Mouse (Mus musculus): ENCODE results near the gene Kcnq2.

Gene Kcnq2

DNA sequence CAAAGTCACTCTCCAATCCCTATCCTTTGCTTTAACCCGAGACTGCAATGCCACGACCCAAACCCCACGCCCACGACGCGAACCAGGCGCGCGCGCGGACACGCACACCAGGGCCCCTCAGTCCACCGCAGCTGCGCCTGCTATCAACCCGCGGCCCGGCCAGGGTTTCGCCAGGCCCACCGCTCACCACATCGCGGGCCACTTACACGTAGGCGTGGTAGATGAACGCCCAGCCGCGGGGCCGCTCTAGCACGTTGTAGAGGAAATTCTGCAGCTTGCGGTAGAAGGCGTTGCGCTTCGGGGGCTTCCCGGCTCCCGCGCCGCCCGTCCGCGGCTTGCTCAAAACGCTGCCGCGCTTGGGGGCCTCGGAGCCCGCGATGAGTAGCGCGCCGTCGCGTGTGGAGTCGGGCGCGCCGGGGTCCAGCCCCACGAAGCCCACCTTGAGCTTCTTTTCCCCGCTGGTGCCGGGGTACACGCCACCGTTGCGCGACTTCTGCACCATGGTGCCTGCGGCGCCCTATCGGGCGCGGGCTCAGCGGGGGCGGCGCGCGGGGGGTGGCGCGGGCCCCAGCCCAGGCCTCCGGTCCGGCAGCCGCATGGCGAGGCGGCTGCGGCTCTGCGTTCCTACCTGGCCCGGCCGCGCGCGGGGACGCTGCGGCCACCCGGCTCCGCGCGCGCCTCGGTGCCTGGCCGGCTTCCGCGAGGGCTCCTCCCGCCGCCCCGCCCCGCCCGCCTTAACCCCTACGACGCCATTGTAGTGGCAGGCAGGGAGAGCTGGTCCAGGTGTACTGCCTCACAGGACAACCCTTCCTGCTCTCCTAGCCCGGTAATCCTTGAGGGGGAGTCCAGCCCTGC is at the start of gene Kcnq2:
TSS of gene Kcnq2 (minus strand) at position 710 of the 855 bp plus-strand sequence.
- no peak for DNase-seq (ENCODE audit: low spot score in 2 of 2)

DNA sequence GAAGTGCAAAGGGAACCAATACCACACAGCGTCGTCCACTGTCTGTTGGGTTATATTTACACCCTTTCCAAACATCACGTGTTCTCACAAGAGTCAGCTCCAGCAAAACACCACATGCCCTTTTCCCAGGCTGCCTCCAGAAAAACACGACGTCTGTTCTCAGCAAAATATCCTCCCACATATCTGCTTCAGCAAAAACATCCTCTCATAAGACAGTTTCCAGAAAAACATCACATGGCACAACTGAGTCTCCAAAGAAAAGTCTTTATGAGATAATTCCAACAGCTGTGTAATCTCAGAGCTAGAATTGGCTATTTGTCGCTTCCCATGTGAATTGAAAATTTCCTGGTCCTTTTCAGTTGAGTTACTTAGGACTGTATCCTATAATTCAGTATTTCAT is 45.8 kb upstream of the Kcnq2 start:
- DNase-seq (ENCODE audit: low spot score in 2 of 2): no peak

DNA sequence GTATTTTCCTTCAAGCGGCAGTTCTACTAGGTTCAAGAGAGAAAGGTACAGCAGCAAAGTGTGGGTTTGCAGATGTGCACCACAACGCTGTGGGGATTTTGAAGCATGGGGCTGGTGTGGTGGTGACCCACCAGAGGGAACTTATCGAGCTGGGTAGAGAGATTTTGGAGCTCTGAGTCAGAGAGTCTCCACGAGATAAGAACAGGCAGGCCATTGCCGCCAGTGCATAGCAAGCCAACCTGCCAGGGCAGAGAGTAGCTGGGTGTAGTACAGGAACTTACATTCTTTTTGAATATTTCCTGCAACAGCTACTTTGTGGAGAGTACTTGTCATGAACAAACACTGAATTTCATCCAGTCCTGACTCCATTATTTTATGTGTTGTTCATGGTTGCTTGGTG is 43.4 kb upstream of the Kcnq2 start:
- DNase-seq (ENCODE audit: low spot score in 2 of 2): no peak

DNA sequence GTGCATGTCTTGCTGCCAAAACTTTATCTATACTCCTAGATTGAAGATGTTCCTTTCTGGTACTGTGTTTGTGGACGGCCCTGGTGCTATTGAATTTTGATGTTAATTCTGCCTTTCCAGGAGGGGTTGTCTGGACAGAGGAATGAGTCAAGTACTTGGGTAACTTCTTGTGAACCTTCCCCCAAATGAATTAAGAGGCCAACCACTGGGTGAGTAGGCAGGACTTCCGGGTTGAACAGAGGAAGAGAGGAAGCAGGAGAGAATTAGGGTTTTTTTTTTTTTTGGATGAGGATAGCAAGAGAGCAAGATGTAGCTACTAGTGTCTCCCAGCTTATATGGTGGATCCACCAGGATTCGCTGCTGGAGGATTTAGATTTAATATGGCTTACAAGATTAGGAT is 42.9 kb upstream of the Kcnq2 start:
- no peak for DNase-seq (ENCODE audit: low spot score in 2 of 2)

DNA sequence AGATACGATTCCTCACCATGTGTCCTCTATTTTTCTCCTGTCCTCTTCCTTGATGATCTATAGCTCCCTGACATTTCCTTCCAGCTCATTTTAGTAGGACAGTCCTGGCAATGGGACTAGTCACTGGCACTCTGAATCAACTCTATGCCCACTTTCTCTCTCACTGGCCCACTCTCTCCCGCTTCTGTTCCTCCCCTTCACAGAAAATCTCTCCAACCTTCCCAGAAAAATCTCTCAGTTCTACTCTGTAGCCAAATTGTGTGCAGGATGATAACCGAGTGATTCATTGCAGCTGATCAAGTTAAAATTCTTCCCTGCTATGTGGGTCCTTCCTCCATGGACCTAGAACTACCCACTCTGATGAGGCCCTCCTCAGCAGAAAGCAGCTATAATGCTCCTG is 39.5 kb upstream of the Kcnq2 start:
- DNase-seq (ENCODE audit: low spot score in 2 of 2): no peak

DNA sequence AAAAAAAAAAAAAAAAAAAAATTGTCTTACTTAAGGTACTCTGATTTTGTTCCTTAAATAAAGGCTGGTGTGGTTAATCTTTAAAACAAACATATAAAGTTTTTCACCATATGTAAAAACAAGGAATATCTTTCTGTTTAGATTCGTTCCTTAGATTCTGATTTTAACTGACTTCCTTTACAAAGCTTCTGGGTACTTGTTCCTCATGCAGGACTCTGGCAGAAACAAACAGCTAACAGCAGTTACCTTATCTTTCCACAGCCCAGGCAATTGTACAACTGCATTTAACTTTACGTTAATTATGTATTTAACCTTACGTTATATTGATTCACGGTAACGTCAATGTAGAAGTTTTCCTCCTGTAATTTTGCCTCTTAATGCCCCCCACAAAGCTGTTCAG is 31.4 kb upstream of the Kcnq2 start:
- no peak for DNase-seq (ENCODE audit: low spot score in 2 of 2)

DNA sequence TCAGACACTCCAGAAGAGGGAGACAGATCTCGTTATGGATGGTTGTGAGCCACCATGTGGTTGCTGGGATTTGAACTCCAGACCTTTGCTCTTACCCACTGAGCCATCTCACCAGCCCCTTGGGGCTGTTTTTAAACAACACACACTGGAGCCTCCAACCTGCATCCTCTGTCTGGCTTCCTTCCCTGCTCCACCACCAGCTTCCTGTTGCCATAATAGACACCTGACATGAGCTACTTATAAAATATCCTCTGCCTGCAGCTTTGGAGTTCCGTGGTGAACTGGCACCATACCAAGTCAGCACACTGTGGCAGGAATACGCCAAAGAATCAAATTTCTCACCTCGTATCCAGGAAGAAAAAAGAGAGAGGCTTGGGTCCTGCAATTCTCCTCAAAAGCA is 25.7 kb upstream of the Kcnq2 start:
- no peak for DNase-seq (ENCODE audit: low spot score in 2 of 2)

DNA sequence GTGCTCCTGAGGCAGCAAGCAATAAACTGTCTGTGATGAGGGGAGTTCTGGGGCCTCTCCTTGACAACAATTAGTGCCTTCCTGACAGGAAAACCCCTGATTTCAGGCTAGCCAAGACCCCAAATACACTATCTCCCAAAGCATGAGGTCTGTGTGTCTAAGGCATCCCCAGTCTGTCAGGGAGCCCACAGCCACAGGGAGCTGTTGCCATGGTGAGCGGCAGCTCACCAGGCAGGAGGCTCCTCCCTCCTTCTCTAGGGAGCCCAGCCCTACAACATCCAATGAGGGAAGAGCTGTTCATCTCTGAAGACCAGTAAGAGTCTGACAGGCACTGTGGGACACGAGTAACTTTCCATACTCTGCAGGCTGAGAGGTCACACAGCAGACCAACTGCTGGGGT is 24.7 kb upstream of the Kcnq2 start:
- no peak for DNase-seq (ENCODE audit: low spot score in 2 of 2)

DNA sequence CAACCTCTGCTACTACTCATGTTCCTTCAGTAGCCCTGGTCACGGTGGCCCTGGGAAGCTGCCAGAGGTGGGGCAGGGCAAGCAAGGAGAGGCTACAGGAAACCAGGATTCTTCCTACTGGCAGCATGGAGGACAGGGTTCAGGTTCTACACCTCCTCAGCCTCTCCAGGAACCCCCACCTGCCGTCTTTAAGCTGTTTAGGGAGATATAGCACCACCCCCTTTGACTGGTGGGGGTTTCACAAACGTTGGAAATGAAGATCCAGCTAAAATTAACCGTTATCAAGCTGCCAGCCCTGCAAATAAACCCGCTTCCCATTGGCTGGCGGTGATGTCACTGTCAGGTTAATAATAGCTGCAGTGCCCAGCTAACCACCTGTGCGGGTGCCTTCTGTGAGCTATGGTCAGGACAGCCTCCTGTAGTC is 24.0 kb upstream of the Kcnq2 start:
- DNase-seq (ENCODE audit: low spot score in 2 of 2): no peak

DNA sequence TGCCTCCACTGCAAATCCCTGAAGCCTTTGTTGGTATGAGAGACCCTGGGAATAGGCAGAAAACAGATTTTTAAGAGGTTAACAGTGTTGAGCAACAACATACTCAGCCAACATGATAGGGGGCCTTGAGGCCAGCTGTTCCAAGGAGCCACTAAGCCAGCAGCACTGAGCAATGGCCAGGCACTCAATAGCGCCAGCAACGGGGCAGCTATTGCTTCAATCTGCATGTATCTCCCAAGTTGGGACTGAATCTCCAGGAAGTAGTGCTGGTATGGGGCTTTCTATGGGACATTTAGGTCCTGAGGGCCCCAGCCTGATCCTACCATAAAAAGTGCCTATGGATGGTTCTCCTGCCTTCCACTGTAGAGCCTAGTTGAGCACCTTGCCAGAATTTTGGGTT is 23.4 kb upstream of the Kcnq2 start:
- DNase-seq (ENCODE audit: low spot score in 2 of 2): no peak

DNA sequence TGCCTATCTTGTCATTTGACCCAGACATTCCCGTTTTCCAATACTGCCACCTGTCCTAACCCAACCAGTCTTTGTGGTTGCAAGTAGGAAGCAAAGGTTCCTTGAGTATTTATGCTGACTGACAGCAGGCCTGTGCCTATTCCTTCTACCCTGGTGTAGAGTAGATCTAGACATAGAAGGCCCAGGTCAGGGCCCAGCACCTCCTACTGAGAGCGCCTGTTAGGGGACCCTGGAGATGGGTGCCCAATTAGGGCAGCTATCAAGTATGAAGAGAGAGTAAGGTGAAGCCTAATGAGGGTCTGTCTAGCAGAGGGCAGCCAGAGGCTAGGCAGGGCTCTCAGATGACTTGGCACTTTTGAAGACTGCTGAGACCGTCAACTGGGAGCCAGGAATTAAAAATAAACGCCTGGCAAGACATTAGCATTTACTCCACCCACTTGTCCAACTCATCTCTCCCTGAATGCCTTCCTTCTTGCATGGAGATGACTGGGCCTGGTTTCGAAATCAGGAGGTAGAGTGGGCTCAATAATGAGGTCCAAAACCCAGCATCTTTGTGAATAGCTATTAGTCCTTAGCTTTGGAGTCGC is 22.7 kb upstream of the Kcnq2 start:
- DNase-seq (ENCODE audit: low spot score in 2 of 2): no peak

DNA sequence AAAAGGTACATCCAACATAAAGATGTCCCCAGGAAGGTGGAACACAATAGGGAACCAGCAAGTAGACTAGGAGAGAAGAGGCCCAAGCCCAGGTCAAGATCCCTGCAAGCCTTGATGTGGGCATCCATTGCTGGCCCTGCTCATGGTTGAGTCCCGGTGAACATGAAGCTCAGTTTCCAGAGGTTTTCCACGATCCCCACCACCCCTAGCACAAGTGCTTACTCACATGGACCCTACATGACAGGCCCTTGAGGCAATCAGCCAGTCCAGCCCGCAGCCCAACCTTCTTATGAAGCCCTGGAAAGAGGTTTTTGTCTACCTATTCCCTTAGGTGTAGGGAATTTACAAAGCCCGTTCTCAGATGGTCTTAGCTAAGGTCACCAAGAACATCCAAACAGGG is 22.1 kb upstream of the Kcnq2 start:
- DNase-seq (ENCODE audit: low spot score in 2 of 2): no peak

DNA sequence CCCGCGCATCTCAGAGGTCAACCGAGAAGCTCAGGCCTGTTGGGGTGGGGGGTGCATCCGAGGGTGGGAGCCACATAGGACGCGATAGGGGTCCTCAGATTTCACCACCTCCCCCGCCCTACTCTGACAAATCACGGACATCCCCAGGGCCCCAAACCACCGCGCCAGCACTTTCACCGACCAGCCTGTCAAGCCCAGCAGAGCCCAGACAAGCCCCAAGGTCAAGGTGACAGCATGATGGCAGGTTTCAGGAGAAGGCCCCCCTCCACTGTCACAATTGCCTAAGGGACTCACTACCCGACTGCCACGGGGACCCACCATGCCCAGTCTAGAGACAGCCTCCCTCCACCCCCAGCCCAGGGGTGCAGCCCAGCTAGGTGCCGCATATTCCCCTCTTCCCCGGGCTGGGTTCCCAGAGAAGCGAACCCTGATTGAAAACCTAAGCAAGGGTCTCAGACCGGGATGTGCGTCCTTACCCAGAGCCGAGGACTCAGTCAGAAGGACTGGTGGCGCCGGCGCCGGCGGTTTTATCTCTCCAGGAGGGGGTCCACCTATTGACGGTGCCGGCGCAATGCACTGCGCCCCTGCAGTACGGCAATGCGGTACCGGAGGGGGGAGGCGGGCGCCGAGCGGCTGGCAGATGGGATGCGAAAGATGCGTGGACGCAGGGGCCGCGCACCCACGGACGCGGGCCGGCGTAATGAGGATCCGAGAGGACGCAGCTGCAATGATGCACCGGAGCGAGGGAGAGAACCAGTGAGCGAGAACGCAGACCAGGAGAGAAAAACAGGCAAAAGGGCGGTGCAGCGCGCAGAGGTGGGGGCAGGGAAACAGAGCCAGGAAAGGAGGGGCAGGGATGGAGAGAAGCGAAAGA is 21.4 kb upstream of the Kcnq2 start, which contains the start of gene Eef1a2:
TSS of gene Eef1a2 (minus strand) at position 767 of the 874 bp plus-strand sequence.
- no peak for DNase-seq (ENCODE audit: low spot score in 2 of 2)

DNA sequence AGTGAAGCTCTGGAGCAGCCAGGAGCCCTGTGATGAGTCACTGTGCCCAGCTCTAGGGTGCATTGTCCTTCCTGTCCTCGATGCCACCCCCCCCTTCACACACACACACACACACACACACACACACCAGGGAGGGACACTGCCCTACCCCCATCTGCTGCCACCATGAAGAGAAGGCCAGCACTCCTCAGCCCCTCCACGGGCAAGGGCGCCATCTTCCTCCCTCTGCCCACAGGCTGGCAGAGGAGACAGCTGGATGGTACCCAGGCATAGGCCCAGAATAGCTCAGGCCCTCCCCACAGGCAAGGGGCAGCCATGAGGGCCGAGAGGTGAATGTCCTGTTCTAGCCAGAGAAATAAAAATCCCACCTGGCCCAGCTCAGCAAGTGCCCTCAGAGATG is 20.7 kb upstream of the Kcnq2 start:
- no peak for DNase-seq (ENCODE audit: low spot score in 2 of 2)

DNA sequence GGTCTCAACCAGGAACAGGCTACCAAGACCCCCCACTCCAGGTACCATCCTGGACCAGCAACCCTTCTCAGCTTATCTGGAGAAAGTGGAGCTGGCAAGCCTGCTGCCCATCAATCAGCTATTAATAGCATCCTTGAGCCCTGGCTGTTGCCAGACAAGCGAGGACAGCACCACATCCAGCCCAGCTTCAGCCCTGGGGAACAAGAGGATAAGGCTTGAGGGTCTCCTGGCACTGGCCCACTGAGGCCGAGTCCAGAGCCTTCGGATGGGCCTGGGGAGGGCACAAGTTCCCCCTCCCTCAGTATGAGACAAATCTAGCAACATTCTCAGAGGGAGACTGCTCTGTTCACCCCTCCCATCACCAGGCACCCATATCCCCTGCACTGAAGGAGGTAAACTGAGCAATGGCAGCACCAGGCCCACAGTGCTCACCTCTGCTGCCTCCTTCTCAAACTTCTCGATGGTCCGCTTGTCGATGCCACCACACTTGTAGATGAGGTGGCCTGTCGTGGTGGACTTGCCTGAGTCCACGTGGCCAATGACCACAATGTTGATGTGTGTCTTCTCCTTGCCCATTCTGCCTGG is 19.8 kb upstream of the Kcnq2 start:
- no peak for DNase-seq (ENCODE audit: low spot score in 2 of 2)

DNA sequence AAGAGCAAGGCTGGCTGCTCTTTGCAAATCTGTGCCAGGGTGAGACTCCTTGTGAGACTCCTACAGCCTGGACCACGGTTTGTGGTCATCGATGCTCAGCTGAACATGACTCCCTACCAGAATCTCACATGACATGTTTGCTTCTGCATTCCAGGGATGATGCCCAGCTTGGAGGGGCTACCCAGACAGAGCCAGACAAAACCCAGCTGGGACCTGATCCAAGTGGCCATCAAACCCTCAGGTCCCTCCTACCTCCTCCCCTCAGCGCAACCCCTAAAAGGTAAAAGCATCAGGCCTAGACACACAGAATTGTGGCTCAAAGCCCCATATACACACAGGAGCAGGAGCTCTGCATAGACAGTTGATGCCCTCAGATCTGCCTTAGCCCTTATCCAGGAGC is 19.3 kb upstream of the Kcnq2 start:
- no peak for DNase-seq (ENCODE audit: low spot score in 2 of 2)

DNA sequence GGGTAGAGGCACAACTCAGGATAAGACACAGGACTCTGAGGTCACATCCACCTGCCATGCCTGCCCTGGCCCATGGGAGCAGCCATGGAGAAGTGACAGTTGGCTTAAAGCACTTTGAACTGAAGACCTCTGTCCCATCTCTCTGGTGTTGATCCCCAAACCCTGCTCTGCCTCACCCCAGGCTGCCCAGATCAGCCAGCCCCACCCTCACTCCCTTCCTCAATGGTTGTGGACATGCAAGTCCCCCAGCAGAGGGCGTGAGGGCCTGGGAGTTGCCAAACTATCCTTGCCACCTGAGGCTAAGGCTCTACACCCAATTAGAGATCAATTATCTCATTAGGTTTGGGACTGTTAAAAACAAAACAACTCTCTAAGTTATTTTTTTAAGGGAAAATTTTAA is 18.7 kb upstream of the Kcnq2 start:
- no peak for DNase-seq (ENCODE audit: low spot score in 2 of 2)

DNA sequence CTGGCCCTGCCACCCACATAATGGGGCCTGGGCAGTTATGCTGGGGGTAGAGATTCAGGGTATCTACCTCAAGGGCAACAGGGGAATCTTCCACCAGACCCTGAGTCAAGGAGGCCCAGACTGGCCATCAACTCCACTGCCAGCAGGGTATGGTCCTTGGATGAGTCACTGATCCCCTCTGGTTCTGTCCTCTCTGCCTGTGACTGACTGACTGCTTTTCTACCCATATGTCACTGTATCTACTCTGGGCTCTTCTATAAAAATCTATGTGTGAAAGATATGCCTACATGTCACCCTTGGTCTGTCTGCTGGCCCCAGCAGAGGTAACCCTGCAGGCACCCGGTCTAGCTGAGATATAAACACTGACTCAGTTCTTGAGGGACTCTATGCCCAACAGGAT is 18.0 kb upstream of the Kcnq2 start:
- DNase-seq (ENCODE audit: low spot score in 2 of 2): no peak

DNA sequence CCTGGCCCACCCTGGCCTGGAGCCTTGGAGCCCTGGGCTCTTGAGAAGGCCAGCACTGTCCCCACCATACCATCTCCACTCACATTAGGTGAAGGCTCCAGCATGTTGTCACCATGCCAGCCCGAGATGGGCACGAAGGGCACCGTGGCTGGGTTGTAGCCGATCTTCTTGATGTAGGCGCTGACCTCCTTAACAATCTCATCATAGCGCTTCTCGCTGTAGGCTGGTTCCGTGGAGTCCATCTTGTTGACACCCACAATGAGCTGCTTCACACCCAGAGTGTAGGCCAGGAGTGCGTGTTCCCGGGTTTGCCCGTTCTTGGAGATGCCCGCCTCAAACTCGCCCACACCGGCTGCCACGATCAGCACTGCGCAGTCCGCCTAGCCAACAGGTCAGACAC is 17.6 kb upstream of the Kcnq2 start:
- no peak for DNase-seq (ENCODE audit: low spot score in 2 of 2)

DNA sequence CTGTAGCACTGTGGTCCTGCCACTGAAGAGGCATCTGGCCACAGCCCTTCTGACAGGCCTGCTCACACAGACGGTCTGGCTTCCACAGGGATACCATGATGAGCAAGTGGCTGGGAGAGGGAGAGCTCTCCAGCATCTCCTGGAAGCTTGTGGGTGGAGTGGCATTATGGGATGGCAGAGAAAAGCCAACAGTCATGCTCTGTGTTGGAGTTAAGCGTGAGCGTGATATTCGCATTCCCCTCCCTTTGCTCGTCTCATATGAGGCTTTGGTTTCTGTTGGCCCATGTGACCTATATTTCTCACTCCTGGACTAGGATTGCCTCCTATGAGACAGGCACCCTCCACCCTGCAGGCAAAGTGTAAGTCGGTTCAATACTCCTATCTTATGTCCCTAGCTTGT is 15.2 kb upstream of the Kcnq2 start:
- DNase-seq (ENCODE audit: low spot score in 2 of 2): no peak

DNA sequence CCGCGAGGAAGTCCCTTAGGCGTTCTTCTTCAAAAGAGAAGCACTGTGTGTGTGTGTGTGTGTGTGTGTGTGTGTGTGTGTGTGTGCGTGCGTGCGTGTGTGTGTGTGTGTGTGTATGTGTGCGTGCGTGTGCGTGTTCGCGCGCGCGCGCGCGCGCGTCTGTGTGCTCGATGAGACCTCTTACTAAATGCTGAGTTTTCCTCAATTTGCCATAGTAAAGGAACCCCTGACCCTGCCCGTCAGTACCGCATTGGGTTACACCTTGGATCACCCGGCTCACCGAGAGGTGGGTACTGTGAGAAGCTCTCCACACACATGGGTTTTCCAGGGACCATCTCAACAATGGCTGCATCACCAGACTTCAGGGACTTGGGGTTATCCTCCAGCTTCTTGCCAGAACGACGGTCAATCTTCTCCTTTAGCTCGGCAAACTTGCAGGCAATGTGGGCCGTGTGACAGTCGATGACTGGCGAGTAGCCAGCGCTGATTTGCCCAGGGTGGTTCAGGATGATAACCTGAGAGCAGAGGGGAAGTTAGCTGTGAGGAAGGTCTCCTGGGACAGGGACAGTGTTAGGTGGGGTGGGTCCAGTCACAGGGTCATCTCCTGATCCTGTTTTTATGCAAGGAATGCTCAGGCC is 13.3 kb upstream of the Kcnq2 start:
- no peak for DNase-seq (ENCODE audit: low spot score in 2 of 2)

All from urinary bladder, adult 18-20 months (tissue).